Mouse (Mus musculus) B cell, adult 2 months (primary cell): Measurements from ENCODE around the gene Mapk8ip1.
"Not testable (repeated sequence)": the region's sequence is repeated elsewhere in the genome, so short reads cannot be mapped to it uniquely, and the experiment has no call there.

Experiments used
- DNase-seq, 2 experiments: peaks; one replicate each; pipeline ENCODE4 v3.0.0; 2022

Gene Mapk8ip1

GRCm38 (mm10) chr2:92424462-92425308, 23.6 kb upstream of the Mapk8ip1 start:
- DNase-seq, result no peak

GRCm38 (mm10) chr2:92423702-92424461, 22.8 kb upstream of the Mapk8ip1 start:
- no peak for DNase-seq

- DNase-seq, result no peak
Measured at GRCm38 (mm10) chr2:92423156-92423555, 22.1 kb upstream of the Mapk8ip1 start.

GRCm38 (mm10) chr2:92422388-92423135, 21.5 kb upstream of the Mapk8ip1 start:
- DNase-seq, result no peak

- no peak for DNase-seq
Measured at GRCm38 (mm10) chr2:92421723-92422387, 20.8 kb upstream of the Mapk8ip1 start.

- no peak for DNase-seq
Measured at GRCm38 (mm10) chr2:92411705-92412104, 10.6 kb upstream of the Mapk8ip1 start.

GRCm38 (mm10) chr2:92408309-92409045, 7.4 kb upstream of the Mapk8ip1 start:
- no peak for DNase-seq

- no peak for DNase-seq
Measured at GRCm38 (mm10) chr2:92405687-92406086, 4.6 kb upstream of the Mapk8ip1 start.

- no peak for DNase-seq
Measured at GRCm38 (mm10) chr2:92404737-92405136, 3.7 kb upstream of the Mapk8ip1 start.

- DNase-seq, result no peak
Measured at GRCm38 (mm10) chr2:92403776-92404319, 2.8 kb upstream of the Mapk8ip1 start.

GRCm38 (mm10) chr2:92402591-92403326, 1.7 kb upstream of the Mapk8ip1 start:
- no peak for DNase-seq

GRCm38 (mm10) chr2:92400682-92401081, 381 bp downstream of the Mapk8ip1 start:
- DNase-seq, result no peak

- not testable (repeated sequence) for DNase-seq
Measured at GRCm38 (mm10) chr2:92399877-92400276, 1.2 kb downstream of the Mapk8ip1 start.

GRCm38 (mm10) chr2:92397436-92397835, 3.6 kb downstream of the Mapk8ip1 start:
- DNase-seq, result no peak

- DNase-seq, result no peak
Measured at GRCm38 (mm10) chr2:92395535-92395934, 5.5 kb downstream of the Mapk8ip1 start.

- DNase-seq, result no peak
Measured at GRCm38 (mm10) chr2:92392318-92393264, 8.5 kb downstream of the Mapk8ip1 start.

- DNase-seq, result no peak
Measured at GRCm38 (mm10) chr2:92391703-92392317, 9.3 kb downstream of the Mapk8ip1 start.

- DNase-seq, result no peak
Measured at GRCm38 (mm10) chr2:92391116-92391515, 9.9 kb downstream of the Mapk8ip1 start.
